Mouse (Mus musculus) CD4-positive, CD25-positive, alpha-beta regulatory T cell (primary cell): Measurements from ENCODE around the gene Mtif2. TPM values are rescaled to one million over a fixed set of nuclear protein-coding genes. Genes with fewer than 3 reads are reported as not detected.

Experiments used
- polyA plus RNA-seq: library from polyadenylated mRNA; unstranded; fragments of 100-300 nt; shearing (Covaris generic); gene quantifications from one replicate; pipeline ENCODE4 v1.2.1, GENCODE M21; 2017

The Mtif2 gene
- 49.5 TPM for polyA plus RNA-seq

DNA sequence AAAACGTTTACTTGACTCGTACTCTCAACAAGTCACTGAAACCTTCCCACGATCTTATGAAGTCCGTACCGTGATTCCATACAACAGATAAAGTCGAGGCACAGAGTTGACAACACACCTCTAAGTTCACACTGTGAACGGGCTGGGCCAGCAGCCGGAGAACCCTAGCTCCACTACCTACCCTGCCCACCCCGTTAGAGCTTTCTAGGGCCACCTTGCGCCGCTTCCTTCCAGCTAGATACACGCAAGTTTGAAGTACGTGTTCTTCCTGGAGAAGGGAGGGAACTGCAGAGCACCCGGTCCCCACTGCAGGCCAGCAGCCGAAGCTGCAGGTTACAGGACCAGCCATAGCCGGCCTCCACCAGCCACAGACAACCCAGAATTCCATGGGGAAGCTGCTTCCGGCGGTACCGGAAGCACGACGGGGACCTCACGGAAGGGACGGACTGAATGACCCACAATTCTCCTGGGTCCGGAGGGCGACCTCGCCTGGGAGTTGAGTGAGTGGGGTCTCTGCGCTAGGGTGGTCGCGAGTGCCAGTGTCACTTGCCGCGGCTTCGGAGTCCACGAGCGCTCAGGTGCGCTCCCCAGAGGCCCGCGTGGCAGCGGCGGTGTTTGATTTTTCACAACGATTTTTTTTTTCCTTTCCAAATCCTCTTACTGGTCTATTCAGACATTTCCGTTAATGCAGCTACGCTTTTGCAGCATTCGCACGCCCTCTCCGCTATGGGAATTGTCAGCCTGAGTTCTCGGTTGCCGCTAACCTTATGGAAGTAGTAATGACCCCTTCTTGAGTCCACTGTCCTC, at the start of gene Mtif2:
Gene Mtif2, plus strand, starts transcription at position 421 of the 807 bp plus-strand sequence.

DNA sequence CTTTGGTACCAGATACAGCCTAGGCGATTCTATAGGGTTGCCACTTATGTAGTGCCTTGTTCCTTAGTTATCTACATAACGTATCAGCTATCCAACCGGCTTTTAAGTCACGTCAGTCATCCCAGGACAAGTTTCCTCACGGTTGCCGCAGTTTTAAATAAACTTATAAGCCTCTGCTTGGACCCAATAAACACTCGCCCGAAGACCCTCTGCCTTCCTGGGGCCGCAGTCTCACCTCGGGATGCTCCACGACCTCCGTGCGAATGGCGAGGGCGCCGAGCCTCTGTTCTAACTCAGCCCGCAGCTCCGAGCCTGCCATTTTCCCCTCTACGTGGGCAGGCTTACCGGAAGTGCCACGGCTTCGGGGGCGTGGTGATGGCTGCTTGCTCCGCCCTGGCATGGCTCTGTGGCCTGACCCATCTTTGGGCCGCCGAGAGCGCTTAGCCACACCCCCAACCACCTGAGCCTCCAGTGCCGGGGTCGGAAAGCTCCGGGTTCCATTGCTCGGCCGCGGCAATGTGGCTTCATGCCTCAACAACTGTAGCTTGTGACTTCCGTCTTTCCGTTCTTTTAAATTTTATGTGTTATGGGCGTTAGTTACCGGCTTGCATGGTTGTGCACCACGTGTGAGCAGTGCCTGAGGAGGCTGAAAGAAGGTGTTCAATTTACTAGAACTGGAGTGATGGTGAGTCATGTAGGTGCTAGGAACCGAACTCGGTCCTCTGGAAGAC, 11.4 kb upstream of the Mtif2 start, which contains the start of gene Prorsd1:
Gene Prorsd1, minus strand, starts transcription at position 352 of the 731 bp plus-strand sequence.

DNA sequence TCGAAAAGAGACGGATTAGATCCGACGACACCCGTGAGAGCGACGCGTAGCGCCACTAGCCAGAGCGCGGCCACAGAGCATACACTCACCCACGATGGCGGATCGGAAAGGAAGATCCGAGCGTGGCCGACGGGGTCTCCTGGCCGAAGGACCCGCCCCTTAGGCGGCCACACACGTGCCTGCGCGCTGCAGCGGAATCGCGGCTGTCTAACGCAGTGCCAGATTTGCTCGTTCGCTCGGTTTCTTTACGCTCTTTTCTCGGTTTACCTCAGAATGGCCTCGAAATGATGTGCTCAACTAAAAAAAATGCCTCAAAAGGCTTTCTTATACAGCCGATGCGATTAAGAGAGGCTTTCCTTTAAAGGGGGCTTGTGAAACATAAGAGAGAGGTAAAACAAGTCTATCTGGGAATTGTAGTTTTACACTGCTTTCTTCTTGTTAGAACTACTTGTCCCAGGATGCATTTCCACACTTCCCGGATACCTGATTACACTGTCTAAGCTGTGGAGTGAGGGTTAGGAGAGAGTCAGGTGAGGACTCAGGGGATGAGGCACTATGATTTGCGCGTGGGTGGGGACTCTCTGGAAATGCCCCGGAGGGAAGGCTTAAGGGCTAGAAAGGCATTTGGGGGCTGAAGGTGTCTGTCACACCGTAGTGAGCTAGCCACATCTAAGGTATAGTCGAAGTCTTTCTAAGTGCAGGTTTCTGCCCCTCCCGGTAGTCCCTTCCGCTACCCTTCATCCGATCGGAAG, 21.7 kb downstream of the Mtif2 start, which contains the start of the genes Clhc1 and Rps27a:
Gene Clhc1, plus strand, starts transcription at position 199 of the 752 bp plus-strand sequence.
Gene Rps27a, minus strand, starts transcription at position 358 of the 752 bp plus-strand sequence.

Other genes with a start within 250 kb of the Mtif2 start
- gene Ccdc88a, start 152.8 kb upstream of the Mtif2 start, polyA plus RNA-seq = 3.3 TPM
- 44.2 TPM for gene Prorsd1, start 11.4 kb upstream of the Mtif2 start, polyA plus RNA-seq
- gene Clhc1, start 21.5 kb downstream of the Mtif2 start, polyA plus RNA-seq = 0.87 TPM
- 453 TPM for gene Rps27a, start 21.7 kb downstream of the Mtif2 start, polyA plus RNA-seq
- gene Rtn4, start 166.5 kb downstream of the Mtif2 start, polyA plus RNA-seq = 31.0 TPM